Mouse (Mus musculus): ENCODE measurements at regions not wholly inside any gene's neighbourhood (a gene's known extent, or its start where the extent isn't known, plus 50 kb on each side); places are given as distances from the start of the nearest gene placed in this dataset.

DNA sequence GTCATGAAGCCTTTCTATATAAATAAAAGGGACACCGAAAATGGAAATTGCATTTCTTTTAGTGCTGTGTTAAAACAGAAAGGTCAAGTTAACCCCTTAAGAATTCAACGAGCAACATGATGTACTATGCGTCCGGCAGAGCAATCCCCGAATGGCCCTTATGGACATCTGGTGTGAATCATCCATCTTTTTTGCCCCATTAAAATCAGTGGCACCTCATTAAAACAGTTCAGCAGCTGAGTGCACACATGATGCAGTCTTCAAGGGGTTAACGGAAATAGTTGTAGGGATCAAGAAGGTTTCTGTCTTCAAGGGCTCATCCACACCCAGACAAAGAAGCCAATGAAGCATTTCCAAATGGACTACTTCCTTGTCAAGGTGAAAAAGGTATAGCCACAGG, 284.1 kb upstream of the BC052040 start:
- H3K4me2 ChIP-seq (ENCODE audit: low read depth) = no peak overlapping the region
- WGBS = 91% methylated on average over 6 of the region's 6 CpGs
- ATAC-seq (no peak), DNase-seq (no peak)
- TF ChIP-seq CTCF (IDR thresholded peaks at IDR 0.05; ENCODE audit: low read depth) = no peak
- H3K4me3 ChIP-seq (ENCODE audit: low read depth, low read length) = no peak overlapping the region
- H3K36me3 ChIP-seq (ENCODE audit: insufficient read depth) = no peaks in the 10 kb centered on the region
- H3K4me1 ChIP-seq (ENCODE audit: insufficient read depth) = no peaks in the 10 kb centered on the region
- no peaks in the 10 kb centered on the region for H3K9me3 ChIP-seq (ENCODE audit: low read length)
- H3K27me3 ChIP-seq (ENCODE audit: insufficient read depth, low read length) = no peaks in the 10 kb centered on the region
- H3K27ac ChIP-seq (ENCODE audit: low read depth, low read length) = no peak overlapping the region
- no peak overlapping the region for H3K9ac ChIP-seq

DNA sequence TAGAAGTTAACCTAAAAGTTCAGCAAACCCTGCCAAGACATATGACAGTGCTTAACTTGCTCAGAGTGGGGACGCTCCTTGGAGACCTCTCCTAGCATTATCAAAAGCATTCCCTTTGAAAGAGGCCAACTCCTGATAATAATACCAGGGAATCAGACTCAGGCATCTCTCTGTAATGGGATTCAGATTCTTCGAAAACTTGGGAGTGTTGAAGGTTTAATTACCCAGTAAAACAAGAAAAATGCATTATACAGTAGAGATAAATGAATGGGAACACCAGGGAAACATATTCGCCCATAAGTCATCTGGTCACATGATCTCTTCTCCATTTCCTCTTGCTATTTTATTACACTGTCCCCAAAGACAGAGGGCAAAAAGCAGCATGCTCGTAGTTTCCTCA, 274.3 kb upstream of the BC052040 start:
- no peak for TF ChIP-seq CTCF (IDR thresholded peaks at IDR 0.05; ENCODE audit: low read depth)
- Histone ChIP-seq H3K27ac (ENCODE audit: low read depth, low read length) (no peak overlapping the region), H3K4me1 (ENCODE audit: insufficient read depth) (no peaks in the 10 kb centered on the region), H3K9me3 (ENCODE audit: low read length) (no peaks in the 10 kb centered on the region), H3K4me3 (ENCODE audit: low read depth, low read length) (no peak overlapping the region), H3K27me3 (ENCODE audit: insufficient read depth, low read length) (no peaks in the 10 kb centered on the region), H3K9ac (no peak overlapping the region), H3K36me3 (ENCODE audit: insufficient read depth) (no peaks in the 10 kb centered on the region), H3K4me2 (ENCODE audit: low read depth) (no peak overlapping the region)
- WGBS = 86% methylated on average over 4 of the region's 4 CpGs
- DNase-seq (no peak), ATAC-seq (no peak)

DNA sequence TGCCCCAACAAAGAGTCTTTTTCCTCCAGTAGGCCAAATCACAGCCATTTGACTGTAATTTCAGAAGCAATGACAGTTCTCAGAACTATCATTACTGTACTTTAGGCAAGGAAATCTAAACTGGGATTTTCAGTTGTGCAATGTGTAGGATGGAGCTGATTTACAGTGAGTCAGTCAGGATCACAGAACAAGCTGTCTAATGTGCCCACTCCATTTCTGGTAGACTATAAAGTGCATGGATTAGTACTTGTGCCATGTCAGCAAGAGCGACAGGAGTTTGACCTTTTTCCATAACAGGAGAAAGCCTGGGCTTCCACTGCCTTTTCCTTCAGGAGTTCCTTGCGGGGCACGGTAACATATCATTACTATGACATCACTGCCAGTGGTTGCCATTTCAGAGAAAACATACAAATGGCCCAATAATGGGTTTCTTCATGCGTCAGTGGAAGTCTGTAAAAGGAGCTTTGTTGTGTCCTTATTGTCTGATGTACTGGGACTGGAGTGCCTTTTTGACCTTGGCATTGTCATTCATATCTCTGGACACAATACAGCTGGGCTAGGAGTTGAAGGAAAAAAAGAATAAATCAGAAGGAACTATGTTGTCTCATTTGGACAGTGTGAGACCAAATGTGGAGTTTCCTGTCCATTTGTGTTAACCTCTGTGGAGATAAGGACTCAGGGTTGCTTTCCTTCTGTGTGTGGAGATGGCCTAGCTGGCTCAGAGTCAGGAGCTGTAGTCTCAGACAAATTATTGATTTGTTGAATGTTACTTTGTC, 271.5 kb upstream of the BC052040 start:
- no peaks in the 10 kb centered on the region for H3K27me3 ChIP-seq (ENCODE audit: insufficient read depth, low read length)
- DNase-seq (no peak), ATAC-seq (no peak)
- 53% methylated on average over 4 of the region's 4 CpGs for WGBS
- H3K4me2 ChIP-seq (ENCODE audit: low read depth) = no peak overlapping the region
- H3K4me3 ChIP-seq (ENCODE audit: low read depth, low read length) = no peak overlapping the region
- H3K27ac ChIP-seq (ENCODE audit: low read depth, low read length) = no peak overlapping the region
- H3K9ac ChIP-seq = no peak overlapping the region
- no peak for TF ChIP-seq CTCF (IDR thresholded peaks at IDR 0.05; ENCODE audit: low read depth)
- H3K36me3 ChIP-seq (ENCODE audit: insufficient read depth) = no peaks in the 10 kb centered on the region
- no peaks in the 10 kb centered on the region for H3K4me1 ChIP-seq (ENCODE audit: insufficient read depth)
- no peaks in the 10 kb centered on the region for H3K9me3 ChIP-seq (ENCODE audit: low read length)

DNA sequence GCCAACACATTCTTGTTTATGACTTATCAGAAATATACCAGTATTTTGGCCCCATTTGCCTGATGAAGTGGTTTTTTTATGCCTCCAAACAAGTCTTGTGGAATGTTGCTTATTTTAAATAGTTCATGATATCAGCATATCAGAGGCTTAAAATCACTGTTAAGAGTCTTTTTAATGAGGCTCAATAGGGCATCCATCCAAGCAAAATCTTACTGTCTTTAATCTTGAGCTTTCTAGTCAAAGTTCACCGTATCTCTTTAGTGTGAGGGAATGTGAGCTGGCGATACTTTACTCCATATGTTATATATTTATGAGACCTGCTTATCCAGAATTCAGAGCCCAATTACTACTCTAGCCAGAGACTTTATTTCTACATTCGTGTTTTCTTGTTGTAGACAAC, 263.0 kb upstream of the BC052040 start:
- Histone ChIP-seq H3K36me3 (ENCODE audit: insufficient read depth) (no peaks in the 10 kb centered on the region), H3K4me2 (ENCODE audit: low read depth) (no peak overlapping the region), H3K9me3 (ENCODE audit: low read length) (no peaks in the 10 kb centered on the region), H3K9ac (no peak overlapping the region), H3K27ac (ENCODE audit: low read depth, low read length) (no peak overlapping the region), H3K4me3 (ENCODE audit: low read depth, low read length) (no peak overlapping the region), H3K27me3 (ENCODE audit: insufficient read depth, low read length) (no peaks in the 10 kb centered on the region), H3K4me1 (ENCODE audit: insufficient read depth) (no peaks in the 10 kb centered on the region)
- WGBS = 78% methylated on average over 3 of the region's 3 CpGs
- ATAC-seq = no peak
- TF ChIP-seq CTCF (IDR thresholded peaks at IDR 0.05; ENCODE audit: low read depth) = no peak
- no peak for DNase-seq

DNA sequence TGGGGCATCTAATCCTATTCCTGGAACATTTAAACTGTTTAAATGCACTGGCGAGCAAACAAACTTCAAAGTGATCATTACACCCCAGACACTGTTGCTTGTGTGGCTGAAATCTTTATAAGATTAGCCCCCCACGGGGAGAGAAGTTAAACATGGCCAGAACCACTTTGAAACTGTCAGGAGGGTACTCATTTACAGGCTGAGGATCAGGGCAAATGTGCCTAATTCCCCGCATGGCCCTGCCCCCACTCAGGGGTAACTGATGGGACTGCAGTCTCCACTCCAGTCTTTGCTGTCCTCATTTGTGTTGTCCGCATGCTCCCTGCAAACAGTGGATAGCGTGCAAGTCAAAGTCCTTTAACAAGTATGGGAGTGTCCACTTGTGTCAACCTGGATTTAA, 258.9 kb upstream of the BC052040 start:
- TF ChIP-seq CTCF (IDR thresholded peaks at IDR 0.05; ENCODE audit: low read depth) = no peak
- WGBS = 25% methylated on average over 5 of the region's 5 CpGs
- no peak overlapping the region for H3K4me3 ChIP-seq (ENCODE audit: low read depth, low read length)
- no peaks in the 10 kb centered on the region for H3K36me3 ChIP-seq (ENCODE audit: insufficient read depth)
- no peaks in the 10 kb centered on the region for H3K27me3 ChIP-seq (ENCODE audit: insufficient read depth, low read length)
- H3K4me2 ChIP-seq (ENCODE audit: low read depth) = no peak overlapping the region
- H3K9ac ChIP-seq = no peak overlapping the region
- no peak overlapping the region for H3K27ac ChIP-seq (ENCODE audit: low read depth, low read length)
- no peaks in the 10 kb centered on the region for H3K4me1 ChIP-seq (ENCODE audit: insufficient read depth)
- DNase-seq (no peak), ATAC-seq (no peak)
- H3K9me3 ChIP-seq (ENCODE audit: low read length) = no peaks in the 10 kb centered on the region

DNA sequence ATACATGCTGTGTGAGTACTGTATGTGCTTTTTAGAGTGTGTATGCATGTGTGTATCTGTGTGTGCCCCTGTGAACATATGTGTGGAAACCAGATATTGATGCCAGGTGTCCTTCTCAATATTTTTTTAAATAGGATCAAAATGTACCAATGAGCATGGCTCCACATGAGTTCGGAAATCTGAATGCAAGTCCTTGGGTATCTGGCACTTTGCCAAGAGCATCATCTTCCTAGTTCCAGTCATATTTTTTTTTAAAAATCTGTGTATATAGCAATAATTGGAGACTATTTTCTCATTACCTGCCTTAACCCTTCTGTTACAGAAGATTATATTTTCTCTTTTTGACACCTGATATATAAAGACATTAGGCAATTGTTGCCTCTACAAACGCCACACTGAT, 255.0 kb upstream of the BC052040 start:
- TF ChIP-seq CTCF (IDR thresholded peaks at IDR 0.05; ENCODE audit: low read depth) = no peak
- H3K27me3 ChIP-seq (ENCODE audit: insufficient read depth, low read length) = no peaks in the 10 kb centered on the region
- no peaks in the 10 kb centered on the region for H3K9me3 ChIP-seq (ENCODE audit: low read length)
- no peak overlapping the region for H3K9ac ChIP-seq
- H3K4me3 ChIP-seq (ENCODE audit: low read depth, low read length) = no peak overlapping the region
- WGBS = 69% methylated on average over 2 of the region's 2 CpGs
- no peaks in the 10 kb centered on the region for H3K4me1 ChIP-seq (ENCODE audit: insufficient read depth)
- DNase-seq = no peak
- H3K36me3 ChIP-seq (ENCODE audit: insufficient read depth) = no peaks in the 10 kb centered on the region
- H3K4me2 ChIP-seq (ENCODE audit: low read depth) = no peak overlapping the region
- H3K27ac ChIP-seq (ENCODE audit: low read depth, low read length) = no peak overlapping the region
- no peak for ATAC-seq

DNA sequence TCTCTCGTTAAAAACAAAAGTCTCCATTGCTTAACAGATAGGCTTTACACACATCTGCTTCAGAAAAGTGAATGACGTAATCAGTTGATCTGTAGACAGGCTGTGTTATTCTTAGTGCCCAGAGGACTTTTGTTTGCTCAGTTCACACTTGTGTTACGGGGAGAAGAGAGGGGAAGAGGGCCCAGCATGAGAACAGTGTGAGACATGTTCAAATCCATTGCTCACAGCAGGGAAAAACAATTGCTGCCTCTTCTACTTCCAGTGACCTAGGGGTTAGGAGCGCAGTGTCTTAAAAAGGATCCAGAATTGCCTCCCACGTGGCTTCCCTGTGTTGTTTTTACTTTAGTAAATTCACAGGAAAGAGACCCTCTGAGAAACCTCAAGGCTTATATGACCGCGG, 243.3 kb upstream of the BC052040 start:
- Histone ChIP-seq H3K27ac (ENCODE audit: low read depth, low read length) (no peak overlapping the region), H3K4me1 (ENCODE audit: insufficient read depth) (no peaks in the 10 kb centered on the region), H3K9ac (no peak overlapping the region), H3K4me3 (ENCODE audit: low read depth, low read length) (no peak overlapping the region), H3K9me3 (ENCODE audit: low read length) (no peaks in the 10 kb centered on the region), H3K27me3 (ENCODE audit: insufficient read depth, low read length) (no peaks in the 10 kb centered on the region), H3K4me2 (ENCODE audit: low read depth) (no peak overlapping the region), H3K36me3 (ENCODE audit: insufficient read depth) (no peaks in the 10 kb centered on the region)
- no peak for DNase-seq
- TF ChIP-seq CTCF (IDR thresholded peaks at IDR 0.05; ENCODE audit: low read depth) = no peak
- WGBS = 24% methylated on average over 7 of the region's 7 CpGs
- ATAC-seq = no peak

Measured in forebrain, postnatal 0 days (tissue).